Mouse (Mus musculus) spleen, adult 2 months (tissue): ENCODE results near the gene Rbm28. TPM values are rescaled to one million over a fixed set of nuclear protein-coding genes. Genes with fewer than 3 reads are reported as not detected.

Experiments used
- DNase-seq, 2 experiments: peaks; one replicate each; pipeline versions ENCODE4 v3.0.0 to v3.0.0-alpha.2; 2012 to 2021; ENCODE audit warnings: low spot score in 2 of 2, low read depth in 1 of 2
- H3K27ac ChIP-seq: fragments of 200-500 bp; 2 replicates; pipeline ENCODE4 v1.5.1; 2012; ENCODE audit warnings: low read length, inconsistent platforms; ENCODE audit not compliant: insufficient read depth
- H3K27me3 ChIP-seq: fragments of 200-500 bp; 2 replicates; pipeline ENCODE4 v1.6.1; 2012; ENCODE audit warnings: mild to moderate bottlenecking, moderate library complexity, low read length, inconsistent platforms; ENCODE audit not compliant: control insufficient read depth, insufficient read depth
- H3K36me3 ChIP-seq: fragments of 200-500 bp; 2 replicates; pipeline ENCODE4 v1.6.1; 2012; ENCODE audit warnings: mild to moderate bottlenecking, low read length, inconsistent platforms; ENCODE audit not compliant: control insufficient read depth, insufficient read depth
- H3K4me1 ChIP-seq: fragments of 200-500 bp; 2 replicates; pipeline ENCODE4 v1.6.1; 2011; ENCODE audit warnings: inconsistent platforms; ENCODE audit not compliant: control insufficient read depth, insufficient read depth, insufficient read length
- H3K4me3 ChIP-seq: fragments of 200-500 bp; 2 replicates; pipeline ENCODE4 v1.5.1; 2011; ENCODE audit warnings: mild to moderate bottlenecking, inconsistent platforms; ENCODE audit not compliant: insufficient read depth, insufficient read length; ENCODE audit errors: extremely low read depth
- CTCF ChIP-seq: fragments of 200-500 bp; IDR thresholded peaks from 2 replicates; pipeline ENCODE4 v1.5.1; 2011; ENCODE audit warnings: mild to moderate bottlenecking, inconsistent platforms; ENCODE audit not compliant: insufficient read depth, insufficient read length, insufficient replicate concordance; ENCODE audit errors: extremely low read depth
- polyA plus RNA-seq: library from polyadenylated mRNA; depleted of rRNA; stranded (reverse); fragments of >200 nt; gene quantifications from 2 replicates; pipeline ENCODE4 v1.2.3, GENCODE M21; 2012; rRNA removed

The Rbm28 gene
- polyA plus RNA-seq, 1 experiment, result 3.6 TPM

DNA sequence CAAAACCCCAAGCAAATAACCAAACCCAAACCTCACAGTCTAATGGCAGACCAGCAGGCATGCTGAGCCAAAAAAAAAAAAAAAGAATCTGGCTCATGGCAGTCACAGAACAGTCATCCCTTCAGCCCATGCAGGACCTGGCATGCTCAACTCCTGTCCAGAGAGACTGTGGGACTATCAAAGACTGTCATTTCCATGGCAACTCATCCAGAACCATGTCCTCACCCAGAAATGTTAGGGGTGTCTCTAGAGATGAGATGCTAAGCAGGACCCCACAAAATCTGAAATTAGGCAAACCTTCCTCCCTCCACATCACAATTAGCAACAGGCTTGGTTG lies 90.7 kb downstream of the Rbm28 start:
- no peaks in the 10 kb centered on the region for H3K36me3 ChIP-seq
- no peak for TF ChIP-seq CTCF
- DNase-seq, result no peak
- no peak overlapping the region for H3K4me3 ChIP-seq
- no peaks in the 10 kb centered on the region for H3K4me1 ChIP-seq
- H3K27me3 ChIP-seq, result no peaks in the 10 kb centered on the region
- H3K27ac ChIP-seq, result no peak overlapping the region

Other genes with a start within 250 kb of the Rbm28 start
- gene Lep, start 104.8 kb downstream of the Rbm28 start, polyA plus RNA-seq, result 0.22 and 0.36 TPM in 2 replicates
- 0.20 and 0.25 TPM in 2 replicates for gene Prrt4, start 14.6 kb upstream of the Rbm28 start, polyA plus RNA-seq
- gene Impdh1, start 51.4 kb upstream of the Rbm28 start, polyA plus RNA-seq, result 40.7 and 46.7 TPM in 2 replicates
- 11.3 and 12.9 TPM in 2 replicates for gene Hilpda, start 107.5 kb upstream of the Rbm28 start, polyA plus RNA-seq
- 0.40 and 0.82 TPM in 2 replicates for gene Fam71f2, start 114.6 kb upstream of the Rbm28 start, polyA plus RNA-seq
- not detected in 2 replicates for gene Fam71f1, start 154.1 kb upstream of the Rbm28 start, polyA plus RNA-seq
- gene Calu, start 183.1 kb upstream of the Rbm28 start, polyA plus RNA-seq, result 12.2 and 14.9 TPM in 2 replicates
- not detected in 2 replicates for gene Opn1sw, start 223.5 kb upstream of the Rbm28 start, polyA plus RNA-seq
- gene Ccdc136, start 231.3 kb upstream of the Rbm28 start, polyA plus RNA-seq, result 0.05 and 0.23 TPM in 2 replicates